Mouse (Mus musculus): ENCODE measurements around the gene Rap1gap.

Rap1gap gene

GRCm38 (mm10) chr4:137692107-137692902 is 27.8 kb downstream of the Rap1gap start:
- peak; percentile 73 to 84 for DNase-seq (ENCODE audit: low spot score in 2 of 2)

DNA sequence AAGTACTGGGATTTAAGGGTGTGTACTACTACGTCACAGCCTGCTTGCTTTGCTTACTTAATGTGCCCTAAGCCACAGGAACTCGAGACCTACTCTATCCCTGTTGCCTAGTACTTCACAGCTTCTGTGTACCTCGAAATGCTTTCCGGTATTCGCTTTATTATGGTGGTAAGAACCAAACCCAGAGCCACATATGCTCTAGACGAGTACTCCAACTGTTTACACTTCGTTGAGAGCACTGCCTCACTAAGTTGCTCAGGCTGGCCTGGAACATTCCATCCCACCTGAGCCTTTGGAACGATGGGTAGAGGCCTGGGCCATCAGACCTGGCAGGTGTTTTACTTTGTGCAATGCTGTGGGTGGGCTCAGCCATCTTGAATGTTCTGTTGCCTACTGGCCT is 30.8 kb downstream of the Rap1gap start:
- DNase-seq (ENCODE audit: low spot score in 2 of 2) = no peak

- no peak for DNase-seq (ENCODE audit: low spot score in 2 of 2)
Observed at GRCm38 (mm10) chr4:137695900-137696299, 31.4 kb downstream of the Rap1gap start.

DNA sequence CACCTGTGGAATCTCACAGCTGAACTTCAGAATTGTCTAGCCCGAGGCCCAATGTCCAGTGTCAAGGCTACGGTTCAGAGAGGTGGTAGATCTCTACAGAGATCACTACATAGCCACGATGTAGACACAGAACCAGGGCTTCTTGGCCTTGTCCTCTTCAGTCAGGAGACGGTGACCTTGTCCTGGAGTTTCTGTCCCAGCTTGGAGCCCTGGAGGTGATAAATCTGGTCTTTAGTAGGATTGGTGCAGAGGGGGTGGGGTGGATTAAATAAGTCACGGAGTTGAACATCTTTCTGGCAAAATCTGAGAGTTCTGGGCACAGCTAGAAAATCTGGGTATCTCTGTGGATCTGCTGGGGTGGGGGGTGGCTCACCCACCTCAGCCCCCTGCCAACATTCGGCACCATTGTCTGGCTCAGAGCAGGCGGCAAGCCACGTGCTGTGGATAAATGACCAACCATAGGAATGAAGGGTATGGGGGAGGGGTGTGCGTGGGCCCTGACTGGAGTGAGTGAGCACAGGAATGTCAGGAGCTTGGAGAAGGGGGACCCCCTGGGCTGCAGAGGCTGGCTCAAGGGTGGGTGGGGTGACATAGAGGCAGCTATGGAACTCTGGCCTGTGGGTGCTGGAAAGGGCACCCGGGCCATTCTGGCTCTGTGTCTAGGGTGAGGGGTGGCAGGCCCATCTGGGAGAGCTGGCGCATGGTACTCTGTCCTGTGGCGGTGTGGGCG is 32.8 kb downstream of the Rap1gap start:
- no peak for DNase-seq (ENCODE audit: low spot score in 2 of 2)

GRCm38 (mm10) chr4:137698076-137698985 is 33.8 kb downstream of the Rap1gap start:
- no peak for DNase-seq (ENCODE audit: low spot score in 2 of 2)

DNA sequence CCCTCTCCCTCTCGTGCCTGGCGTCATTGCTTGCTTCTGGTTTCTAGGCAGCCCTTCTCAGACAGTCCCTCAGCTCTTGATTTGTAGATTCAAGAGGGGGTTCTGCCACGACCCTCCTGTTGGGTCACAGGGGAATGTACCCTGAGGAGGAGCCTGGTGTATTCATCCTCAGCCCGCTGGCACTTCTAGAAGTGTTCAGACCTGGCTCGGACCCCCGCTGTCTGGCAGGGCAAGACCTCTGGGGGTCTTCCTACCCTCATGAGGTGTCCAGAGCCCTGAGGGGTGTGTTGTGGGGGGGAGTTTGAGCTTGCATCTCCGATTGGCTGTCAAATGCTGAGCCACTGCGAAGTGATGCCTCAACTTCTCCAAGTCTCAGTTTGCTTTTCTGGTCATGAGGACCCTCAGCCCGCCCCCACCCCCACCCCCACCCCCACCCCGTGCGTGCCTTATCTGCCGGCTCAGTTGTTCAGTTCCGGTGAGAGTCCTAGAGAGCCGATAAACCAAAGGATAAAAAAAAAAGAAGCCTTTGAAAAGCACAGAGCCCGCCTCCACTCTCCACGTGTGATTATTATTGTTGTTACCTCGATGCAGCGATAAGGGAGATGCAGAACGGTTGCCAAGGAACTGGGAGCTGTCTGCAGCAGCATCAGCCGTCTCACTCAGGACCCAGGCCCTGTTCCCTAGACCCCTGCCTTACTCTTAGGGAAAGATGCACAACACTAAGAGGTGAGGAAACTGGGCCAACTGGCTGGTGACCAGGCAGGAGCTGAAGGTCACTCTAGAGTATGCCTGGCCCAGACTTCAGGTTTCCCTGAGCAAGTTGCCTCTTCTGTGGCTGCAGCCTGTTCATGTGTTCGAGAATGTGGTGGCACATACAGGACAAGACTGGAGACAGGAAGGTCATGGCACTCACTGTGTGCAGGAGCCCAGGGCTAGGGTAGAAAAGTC is 35.0 kb downstream of the Rap1gap start:
- no peak for DNase-seq (ENCODE audit: low spot score in 2 of 2)

DNA sequence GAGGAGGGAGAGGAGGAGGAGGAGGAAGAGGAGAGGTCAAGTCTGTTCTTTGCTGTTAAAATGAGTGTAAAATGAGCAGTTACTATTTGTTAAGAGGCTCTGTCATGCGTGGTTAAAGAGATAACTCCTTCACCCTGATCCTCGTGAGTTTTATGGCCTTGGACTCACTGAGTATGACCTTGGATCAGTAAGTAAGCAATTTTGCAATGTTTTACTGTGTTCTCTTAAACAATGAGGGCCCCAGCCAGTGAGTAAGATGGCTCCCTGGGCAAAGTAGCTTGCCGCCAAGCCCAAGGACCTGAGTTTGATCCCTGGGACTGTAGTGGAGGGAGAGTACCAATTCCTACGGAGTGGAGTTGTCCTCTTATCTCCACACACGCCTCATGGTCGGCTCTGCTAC is 36.4 kb downstream of the Rap1gap start:
- no peak for DNase-seq (ENCODE audit: low spot score in 2 of 2)

DNA sequence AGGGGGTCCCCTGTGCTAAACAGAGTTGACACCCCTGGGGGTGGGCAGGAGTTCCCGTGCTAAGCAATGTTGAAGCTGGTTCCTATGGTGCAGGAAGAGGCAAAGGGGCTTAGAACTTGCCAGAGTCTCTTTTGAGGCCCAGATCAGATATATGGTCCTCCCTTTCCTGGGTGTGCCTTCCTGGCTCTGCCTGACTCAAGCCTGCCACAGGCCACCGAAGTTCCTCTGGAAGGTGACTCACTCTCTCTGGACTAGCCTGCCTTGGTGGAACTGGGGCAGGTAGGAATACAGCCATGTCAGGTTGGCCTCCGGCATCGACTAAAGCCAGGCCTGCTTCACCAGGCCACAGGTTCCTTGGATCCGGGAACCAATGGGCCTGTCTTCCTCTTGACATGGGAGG is 38.6 kb downstream of the Rap1gap start:
- no peak for DNase-seq (ENCODE audit: low spot score in 2 of 2)

DNA sequence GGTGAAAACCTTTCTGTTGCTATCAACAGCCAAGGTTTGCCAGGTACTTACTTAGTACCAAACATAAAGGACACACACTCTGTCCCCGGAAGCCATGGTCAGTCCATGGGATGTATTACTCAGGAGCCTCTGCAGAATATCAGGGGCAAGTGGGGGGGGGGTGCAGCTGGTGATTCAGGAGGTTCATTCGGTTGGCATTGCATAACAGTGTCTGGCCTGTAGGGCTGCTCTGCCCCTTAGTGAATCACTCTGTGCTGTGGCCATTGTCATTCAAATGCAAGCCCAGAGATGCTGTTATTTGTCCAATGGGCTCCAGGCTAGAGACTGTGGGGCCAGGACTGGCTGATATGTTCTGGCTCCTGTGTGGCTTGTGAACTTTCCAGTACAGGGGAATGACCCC is 40.0 kb downstream of the Rap1gap start:
- DNase-seq (ENCODE audit: low spot score in 2 of 2) = no peak

DNA sequence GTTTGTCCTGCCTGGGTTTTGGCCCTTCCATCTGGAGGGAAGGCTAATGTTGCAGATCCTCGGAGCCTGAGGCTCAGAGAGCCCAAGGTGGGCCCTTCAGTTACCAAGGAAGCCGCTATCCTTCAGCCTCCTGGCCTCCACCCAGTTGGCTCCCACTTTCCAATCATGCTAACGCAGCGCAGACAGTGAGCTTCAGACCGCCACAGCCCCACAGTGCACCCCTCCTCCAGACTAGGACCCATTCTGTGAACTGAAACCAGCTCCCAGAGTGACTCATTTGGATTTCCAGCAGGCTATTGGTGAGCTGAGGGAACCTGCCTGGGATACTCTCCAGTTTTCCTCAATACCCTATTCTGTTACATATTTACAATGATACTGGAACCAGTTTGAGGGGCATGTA is 40.9 kb downstream of the Rap1gap start:
- no peak for DNase-seq (ENCODE audit: low spot score in 2 of 2)

- no peak for DNase-seq (ENCODE audit: low spot score in 2 of 2)
Observed at GRCm38 (mm10) chr4:137706510-137706909, 42.0 kb downstream of the Rap1gap start.

GRCm38 (mm10) chr4:137707216-137707990 is 42.9 kb downstream of the Rap1gap start:
- no peak for DNase-seq (ENCODE audit: low spot score in 2 of 2)

DNA sequence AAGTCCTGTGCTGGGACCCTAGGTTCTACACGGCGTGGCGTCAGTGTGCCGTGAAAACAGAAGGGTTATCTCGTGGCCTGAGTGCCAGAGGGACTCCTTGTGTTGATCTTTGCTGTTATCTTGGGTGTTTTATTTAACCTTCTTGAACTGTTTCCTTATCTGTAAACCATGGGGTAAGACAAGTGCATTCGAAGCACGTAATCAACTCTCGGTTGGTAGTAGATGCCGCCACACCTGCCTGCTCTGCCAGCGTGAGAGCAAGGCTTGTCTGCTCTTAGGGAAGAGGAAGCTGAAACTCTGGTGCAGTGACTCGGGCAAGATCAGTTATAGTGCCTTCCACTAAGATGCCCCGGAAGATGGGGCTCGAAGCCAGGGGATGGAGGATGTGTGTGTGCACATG is 48.4 kb downstream of the Rap1gap start:
- DNase-seq (ENCODE audit: low spot score in 2 of 2) = no peak

- DNase-seq (ENCODE audit: low spot score in 2 of 2) = no peak
Observed at GRCm38 (mm10) chr4:137714020-137714624, 49.6 kb downstream of the Rap1gap start.

GRCm38 (mm10) chr4:137717005-137717404 is 52.5 kb downstream of the Rap1gap start:
- no peak for DNase-seq (ENCODE audit: low spot score in 2 of 2)

GRCm38 (mm10) chr4:137717671-137718070 is 53.1 kb downstream of the Rap1gap start:
- no peak for DNase-seq (ENCODE audit: low spot score in 2 of 2)

- no peak for DNase-seq (ENCODE audit: low spot score in 2 of 2)
Observed at GRCm38 (mm10) chr4:137719378-137720077, 55.0 kb downstream of the Rap1gap start.

DNA sequence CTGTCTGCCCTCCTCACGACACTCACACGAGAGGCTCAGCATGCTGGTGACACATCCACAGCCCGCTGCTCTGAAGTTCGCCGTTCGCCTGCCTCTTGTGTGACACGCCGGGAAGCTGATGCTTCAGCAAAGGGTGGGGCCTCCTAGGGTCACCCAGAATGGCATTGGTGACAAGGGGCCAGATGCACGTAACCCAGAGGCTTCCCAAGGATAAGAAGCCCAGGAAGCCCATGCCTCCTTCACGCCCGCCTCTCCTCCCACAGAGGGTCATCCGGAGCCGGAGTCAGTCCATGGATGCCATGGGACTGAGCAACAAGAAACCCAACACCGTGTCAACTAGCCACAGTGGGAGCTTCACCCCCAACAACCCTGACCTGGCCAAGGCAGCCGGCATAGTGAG is 57.0 kb downstream of the Rap1gap start:
- no peak for DNase-seq (ENCODE audit: low spot score in 2 of 2)

GRCm38 (mm10) chr4:137722230-137722629 is 57.7 kb downstream of the Rap1gap start:
- DNase-seq (ENCODE audit: low spot score in 2 of 2) = no peak

Measured in right cerebral cortex, postnatal 36 days (tissue).